Mouse (Mus musculus) left cerebral cortex, postnatal 4 days (tissue): Measurements from ENCODE around the gene 4930412O13Rik. TPM values are rescaled to one million over a fixed set of nuclear protein-coding genes. Genes with fewer than 3 reads are reported as not detected.

Experiments used
- DNase-seq: peaks from one replicate; pipeline ENCODE4 v3.0.0-alpha.2; 2022
- intact Hi-C: fragments of 180-260 bp; cut with DNase I; formaldehyde crosslinking; loops from one replicate; pipeline ENCODE4 v1.15.1; 2025
- total RNA-seq, 2 experiments: library from RNA; stranded (reverse); gene quantifications; 2 replicates each; pipeline ENCODE4 v1.2.3; 2021

4930412O13Rik gene
- total RNA-seq, 2 experiments from 2014 or later: not detected

GRCm38 (mm10) chr2:9894836-9895593 is 14.0 kb downstream of the 4930412O13Rik start:
- intact Hi-C loops: no loop called here
- no peak for DNase-seq

- intact Hi-C loops: no loop called here
- DNase-seq: no peak
These were observed 15.2 kb downstream of the 4930412O13Rik start for GRCm38 (mm10) chr2:9896097-9896770.

- no peak for DNase-seq
- intact Hi-C loops: no loop called here
These were observed 16.8 kb downstream of the 4930412O13Rik start for GRCm38 (mm10) chr2:9897846-9898245.

GRCm38 (mm10) chr2:9903854-9904560 is 23.0 kb downstream of the 4930412O13Rik start:
- no peak for DNase-seq
- intact Hi-C loops: no loop called here

GRCm38 (mm10) chr2:9905995-9906394 is 24.9 kb downstream of the 4930412O13Rik start:
- intact Hi-C loops: no loop called here
- DNase-seq: no peak

- intact Hi-C loops: no loop called here
- no peak for DNase-seq
These were observed 36.5 kb downstream of the 4930412O13Rik start for GRCm38 (mm10) chr2:9917602-9918001.

- intact Hi-C loops: no loop called here
- DNase-seq: no peak
These were observed 37.8 kb downstream of the 4930412O13Rik start for GRCm38 (mm10) chr2:9918691-9919471.

- no peak for DNase-seq
- intact Hi-C loops: no loop called here
These were observed 45.3 kb downstream of the 4930412O13Rik start for GRCm38 (mm10) chr2:9926194-9926904.

GRCm38 (mm10) chr2:9926905-9927283 is 45.8 kb downstream of the 4930412O13Rik start:
- no peak for DNase-seq
- intact Hi-C loops: no loop called here

Other genes starting within 250 kb of the 4930412O13Rik start
- not detected for gene 9230102O04Rik, start 8.3 kb downstream of the 4930412O13Rik start, total RNA-seq
- gene Gata3, start 8.8 kb downstream of the 4930412O13Rik start, total RNA-seq: 1 to 10 TPM; 1.0 to 1.5 TPM
- 10 to 100 TPM; 12.0 to 14.0 TPM for gene Taf3, start 167.3 kb downstream of the 4930412O13Rik start, total RNA-seq
- 100 to 1,000 TPM; 253 to 265 TPM for gene Atp5c1, start 199.3 kb downstream of the 4930412O13Rik start, total RNA-seq
- 10 to 100 TPM; 14.5 to 14.7 TPM for gene Kin, start 199.3 kb downstream of the 4930412O13Rik start, total RNA-seq